Mouse (Mus musculus) stomach, embryonic 14.5 days (tissue): Measurements from ENCODE around the gene Kat6b. TPM values are rescaled to one million over a fixed set of nuclear protein-coding genes. Genes with fewer than 3 reads are reported as not detected.

Experiments
- ATAC-seq: fragments of 200-750 bp; cut with Nextera tagmentation; 2 replicates; pipeline ENCODE4 v1.8.0; 2017; ENCODE audit warnings: low read depth, moderate TSS enrichment; ENCODE audit not compliant: insufficient number of reproducible peaks, insufficient read depth, low FRiP score
- H3K27ac ChIP-seq: fragments of 300-500 bp; sonication (generic); 2 replicates; pipeline ENCODE4 v1.5.1; 2014; ENCODE audit warnings: mild to moderate bottlenecking, low read length, moderate library complexity, mixed read lengths
- H3K27me3 ChIP-seq: fragments of 300-500 bp; sonication (generic); 2 replicates; pipeline ENCODE4 v1.6.1; 2014; ENCODE audit warnings: low read length, control low read depth, mixed read lengths; ENCODE audit not compliant: control insufficient read depth, insufficient read depth
- H3K36me3 ChIP-seq: fragments of 300-500 bp; sonication (generic); 2 replicates; pipeline ENCODE4 v1.6.1; 2014; ENCODE audit warnings: mild to moderate bottlenecking, control low read depth, low read length, moderate library complexity, mixed read lengths; ENCODE audit not compliant: control insufficient read depth, insufficient read depth
- H3K4me1 ChIP-seq: fragments of 300-500 bp; sonication (generic); 2 replicates; pipeline ENCODE4 v1.6.1; 2014; ENCODE audit warnings: low read length, control low read depth, mixed read lengths; ENCODE audit not compliant: control insufficient read depth, insufficient read depth
- H3K4me2 ChIP-seq: fragments of 300-500 bp; sonication (generic); replicated peaks from 2 replicates; pipeline ENCODE4 v1.6.1; 2014; ENCODE audit warnings: low read depth, low read length, control low read depth
- H3K4me3 ChIP-seq: fragments of 300-500 bp; sonication (generic); 2 replicates; pipeline ENCODE4 v1.5.1; 2014; ENCODE audit warnings: low read depth, low read length, control low read depth
- H3K9ac ChIP-seq: fragments of 300-500 bp; sonication (generic); replicated peaks from 2 replicates; pipeline ENCODE4 v1.6.1; 2014; ENCODE audit warnings: low read depth, mild to moderate bottlenecking, control low read depth, low read length, moderate library complexity, mixed read lengths
- H3K9me3 ChIP-seq: fragments of 300-500 bp; sonication (generic); 2 replicates; pipeline ENCODE4 v1.6.1; 2016; ENCODE audit warnings: low read depth, low read length, control low read depth; ENCODE audit not compliant: control insufficient read depth
- WGBS: fragments of 180-500 bp; shearing (Covaris S2); extraction: QIAGEN DNeasy Blood & Tissue Kit; methylation state at CpG from one replicate; pipeline ENCODE4 v1.1.7; 2014; 5-methylcytosine and 5-hydroxymethylcytosine counted together
- polyA plus RNA-seq: library from polyadenylated mRNA; unstranded; fragments of >200 nt; fragmentation: Nextera tagmentation; extraction: Ambion mirVana; gene quantifications from 2 replicates; pipeline ENCODE4 v1.2.1, GENCODE M21; 2014

Kat6b gene
- polyA plus RNA-seq, 1 experiment from 2014 or later, result 32.3 TPM

DNA sequence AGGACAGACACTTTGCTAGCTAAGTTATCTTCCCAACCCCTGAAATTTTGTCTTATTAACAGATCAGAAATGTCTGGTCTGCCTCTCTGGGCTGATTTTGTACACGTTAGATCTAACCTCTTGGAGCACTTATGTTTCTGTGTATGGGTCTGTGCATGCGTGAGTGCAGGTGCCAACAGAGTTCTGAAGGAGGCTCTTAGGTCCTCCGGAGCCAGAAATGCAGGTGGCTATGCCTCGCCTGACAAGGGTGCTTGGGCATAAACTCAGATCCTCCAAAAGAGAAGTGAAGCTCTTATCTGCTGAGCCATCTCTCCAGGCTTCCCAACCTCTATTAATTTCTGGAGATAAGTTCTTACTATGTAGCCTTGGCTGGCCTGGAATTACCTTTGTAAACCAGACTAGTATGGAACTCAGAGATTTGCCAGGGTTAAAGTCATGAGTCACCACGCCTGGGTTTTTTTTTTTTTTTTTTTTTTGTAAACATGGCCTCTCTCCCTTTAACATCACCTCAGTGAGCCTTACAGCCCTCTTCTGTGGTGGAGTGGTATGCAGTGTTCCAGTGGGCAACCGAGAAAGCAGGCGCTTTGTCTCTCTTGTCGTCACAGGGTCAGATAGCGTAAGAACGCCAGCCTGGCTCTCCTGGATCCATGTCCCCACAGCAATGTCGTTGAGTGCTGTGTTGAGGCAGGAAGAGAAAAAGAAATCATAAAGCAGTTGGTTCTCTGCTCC lies 79.4 kb downstream of the Kat6b start:
- WGBS, result 72% methylated on average over 11 of the region's 11 CpGs
- H3K9me3 ChIP-seq, result no peaks in the 10 kb centered on the region
- H3K4me1 ChIP-seq, result peaks cover 30% of the 10 kb centered on the region
- ATAC-seq, result no peak
- H3K4me3 ChIP-seq, result no peak overlapping the region
- no peak overlapping the region for H3K4me2 ChIP-seq
- no peak overlapping the region for H3K27ac ChIP-seq
- H3K27me3 ChIP-seq, result no peaks in the 10 kb centered on the region
- no peak overlapping the region for H3K9ac ChIP-seq
- H3K36me3 ChIP-seq, result no peaks in the 10 kb centered on the region

DNA sequence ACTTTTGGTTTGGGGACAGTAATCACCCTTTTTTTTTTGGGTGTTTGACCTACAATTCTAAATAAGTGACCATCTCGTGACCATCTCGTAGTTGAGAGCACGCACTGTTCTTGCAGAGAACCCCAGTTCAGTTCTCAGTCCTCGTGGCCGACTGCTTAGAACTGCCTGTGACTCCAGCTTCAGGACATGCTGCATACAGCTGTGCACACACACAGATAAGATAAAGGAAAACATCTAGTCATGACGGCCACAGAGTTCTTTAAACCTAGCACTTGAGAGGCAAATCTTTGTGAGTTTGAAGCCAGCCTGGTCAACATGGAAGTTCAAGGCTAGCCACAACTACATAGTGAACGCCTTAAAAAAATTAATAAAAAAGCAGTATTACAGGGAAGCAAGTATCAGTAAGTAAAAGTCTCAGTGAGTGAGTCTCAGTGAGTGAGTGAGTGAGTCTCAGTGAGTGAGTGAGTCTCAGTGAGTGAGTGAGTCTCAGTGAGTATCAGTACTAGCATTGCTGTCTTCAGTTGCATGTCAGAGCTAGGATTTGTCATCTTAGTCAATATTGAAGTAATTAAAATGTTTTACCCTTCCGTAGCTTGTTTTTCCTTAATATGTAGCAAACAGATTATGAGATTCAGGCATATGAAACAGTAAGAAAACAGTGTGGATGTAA lies 80.3 kb downstream of the Kat6b start:
- H3K36me3 ChIP-seq, result no peaks in the 10 kb centered on the region
- H3K4me3 ChIP-seq, result no peak overlapping the region
- H3K27ac ChIP-seq, result no peak overlapping the region
- H3K4me2 ChIP-seq, result no peak overlapping the region
- no peak overlapping the region for H3K9ac ChIP-seq
- 87% methylated on average over 8 of the region's 8 CpGs for WGBS
- ATAC-seq, result no peak
- H3K27me3 ChIP-seq, result no peaks in the 10 kb centered on the region
- peaks cover 24% of the 10 kb centered on the region for H3K4me1 ChIP-seq
- no peaks in the 10 kb centered on the region for H3K9me3 ChIP-seq

DNA sequence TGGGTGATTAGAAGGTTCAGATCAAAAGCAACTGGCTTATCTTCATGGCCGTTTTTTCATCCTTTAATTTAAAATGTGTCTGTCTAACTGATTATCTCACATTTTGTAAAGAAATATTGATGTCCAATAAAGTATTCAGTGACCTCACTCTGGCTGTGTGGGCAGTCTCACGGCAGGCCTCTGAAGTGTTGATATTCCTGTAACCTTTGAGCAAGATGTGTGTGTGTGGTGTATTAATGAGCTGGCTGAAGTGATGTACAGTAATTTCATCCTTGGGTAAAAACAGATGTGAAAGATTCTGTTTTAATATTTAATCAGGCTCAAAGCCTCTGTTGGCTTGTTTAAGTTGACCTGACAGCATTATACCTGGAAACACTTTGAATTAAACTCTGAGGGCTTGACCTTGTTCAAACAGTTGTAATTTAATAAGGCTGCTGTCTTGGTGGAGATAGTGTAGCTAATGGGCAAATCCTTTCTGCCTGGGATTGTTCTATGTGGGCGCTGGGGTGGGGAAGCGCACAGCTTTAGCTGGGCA lies 82.4 kb downstream of the Kat6b start:
- Histone ChIP-seq H3K27me3 (no peaks in the 10 kb centered on the region), H3K4me1 (peaks cover 17% of the 10 kb centered on the region), H3K36me3 (no peaks in the 10 kb centered on the region), H3K4me3 (no peak overlapping the region), H3K9me3 (no peaks in the 10 kb centered on the region), H3K27ac (no peak overlapping the region), H3K4me2 (no peak overlapping the region), H3K9ac (no peak overlapping the region)
- WGBS, result 42% methylated on average over 4 of the region's 4 CpGs
- no peak for ATAC-seq

DNA sequence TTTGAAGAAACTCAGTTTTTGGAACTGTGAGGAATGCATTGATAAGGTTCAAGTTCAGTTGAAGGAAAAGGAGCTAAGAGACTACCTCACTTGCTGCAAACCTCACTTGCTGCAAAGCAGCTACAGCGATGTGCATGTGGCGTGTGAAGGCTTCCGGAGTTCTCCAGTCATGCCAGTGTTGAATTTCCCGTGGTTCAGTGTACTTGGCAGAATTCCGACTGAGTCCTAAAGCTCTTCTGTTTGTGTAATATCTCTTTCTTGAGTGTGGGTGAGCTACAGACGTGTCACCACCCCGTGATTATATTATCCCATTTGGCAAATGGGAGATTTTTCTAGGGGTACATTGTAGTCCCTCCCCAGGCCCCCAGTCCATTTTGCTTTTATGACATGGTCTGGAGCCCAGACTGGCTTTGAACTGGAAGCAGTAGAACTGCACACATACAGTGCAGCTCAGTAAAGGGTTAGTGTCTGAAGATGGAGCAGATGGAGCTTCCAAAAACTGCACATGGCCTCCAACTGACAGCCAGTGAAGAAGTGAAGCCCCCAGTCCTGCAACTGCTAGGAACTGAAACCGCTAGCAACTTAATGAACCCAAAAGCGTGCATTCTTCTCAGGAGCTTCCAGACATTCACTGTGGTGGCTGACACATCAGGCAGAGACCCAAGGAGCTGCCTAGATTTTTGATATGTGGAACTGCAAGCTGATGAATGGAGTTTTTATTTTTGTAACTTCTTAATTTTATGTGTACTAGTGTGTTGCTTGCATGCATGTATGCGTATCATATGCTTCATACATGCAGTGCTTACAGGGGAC lies 84.5 kb downstream of the Kat6b start:
- Histone ChIP-seq H3K9ac (no peak overlapping the region), H3K4me3 (no peak overlapping the region), H3K36me3 (no peaks in the 10 kb centered on the region), H3K27ac (no peak overlapping the region), H3K9me3 (no peaks in the 10 kb centered on the region), H3K4me2 (no peak overlapping the region), H3K4me1 (peaks cover 9% of the 10 kb centered on the region; the same call in 1 of the 2 replicates), H3K27me3 (no peaks in the 10 kb centered on the region)
- no peak for ATAC-seq
- WGBS, result 86% methylated on average over 10 of the region's 10 CpGs

DNA sequence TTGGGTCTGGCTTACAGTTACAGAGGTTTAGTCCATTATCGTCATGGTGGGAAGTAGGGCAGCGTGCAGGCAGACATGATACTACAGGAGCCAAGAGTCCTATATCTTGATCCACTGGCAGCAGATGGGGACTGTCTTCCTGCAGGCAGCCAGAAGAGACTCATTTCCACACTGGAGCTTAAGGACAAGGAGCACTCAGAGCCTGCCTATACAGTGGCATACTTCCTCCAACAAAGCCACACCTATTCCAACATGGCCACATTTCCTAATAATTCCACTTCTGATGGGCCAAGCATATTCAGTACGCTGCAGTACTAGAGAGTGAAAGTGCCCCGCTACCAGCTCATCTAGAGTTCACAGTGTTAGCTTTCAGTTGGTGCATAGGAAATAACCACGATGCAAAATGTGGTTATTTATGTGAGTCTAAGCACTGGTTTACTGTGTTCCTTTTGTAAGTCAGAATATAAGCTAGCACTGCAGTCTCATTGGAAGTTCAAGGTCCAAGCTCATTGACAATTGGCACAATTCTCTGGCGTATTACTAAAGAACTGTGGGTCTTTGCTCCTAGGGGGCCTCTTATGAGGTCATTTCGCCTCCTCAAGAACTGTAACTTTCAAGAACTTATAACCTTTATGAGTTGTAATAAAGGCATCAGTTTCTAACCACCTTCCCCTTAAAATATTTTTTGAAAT lies 86.2 kb downstream of the Kat6b start:
- Histone ChIP-seq H3K4me1 (peaks cover 9% of the 10 kb centered on the region; the same call in 1 of the 2 replicates), H3K4me2 (no peak overlapping the region), H3K9ac (no peak overlapping the region), H3K36me3 (no peaks in the 10 kb centered on the region), H3K27me3 (no peaks in the 10 kb centered on the region), H3K27ac (no peak overlapping the region), H3K9me3 (no peaks in the 10 kb centered on the region), H3K4me3 (no peak overlapping the region)
- no peak for ATAC-seq
- WGBS, result 91% methylated on average over 7 of the region's 7 CpGs

DNA sequence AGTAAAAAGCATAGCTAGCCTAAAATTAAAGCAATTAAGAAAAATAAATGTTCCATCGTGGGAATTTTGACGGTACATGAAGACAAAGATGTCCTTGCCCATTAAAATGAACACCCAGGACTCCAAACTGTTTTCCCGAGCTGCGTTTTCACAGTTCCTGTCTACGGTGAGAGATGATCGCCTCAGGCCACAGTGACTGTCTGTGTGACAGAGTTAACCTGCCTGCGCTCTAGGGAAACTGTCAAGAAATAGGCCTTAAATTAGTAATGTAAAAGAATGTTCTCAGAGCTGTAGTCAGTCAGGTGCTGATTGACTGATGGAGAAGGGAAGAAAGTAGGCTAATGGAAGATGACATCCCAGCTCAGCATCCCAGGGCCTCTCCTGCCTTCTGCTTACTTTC lies 87.6 kb downstream of the Kat6b start:
- H3K27ac ChIP-seq, result no peak overlapping the region
- no peak for ATAC-seq
- no peak overlapping the region for H3K4me3 ChIP-seq
- H3K27me3 ChIP-seq, result no peaks in the 10 kb centered on the region
- no peak overlapping the region for H3K4me2 ChIP-seq
- WGBS, result 88% methylated on average over 7 of the region's 7 CpGs
- H3K9ac ChIP-seq, result no peak overlapping the region
- H3K9me3 ChIP-seq, result no peaks in the 10 kb centered on the region
- H3K4me1 ChIP-seq, result peaks cover 2% of the 10 kb centered on the region; the same call in 1 of the 2 replicates
- no peaks in the 10 kb centered on the region for H3K36me3 ChIP-seq

DNA sequence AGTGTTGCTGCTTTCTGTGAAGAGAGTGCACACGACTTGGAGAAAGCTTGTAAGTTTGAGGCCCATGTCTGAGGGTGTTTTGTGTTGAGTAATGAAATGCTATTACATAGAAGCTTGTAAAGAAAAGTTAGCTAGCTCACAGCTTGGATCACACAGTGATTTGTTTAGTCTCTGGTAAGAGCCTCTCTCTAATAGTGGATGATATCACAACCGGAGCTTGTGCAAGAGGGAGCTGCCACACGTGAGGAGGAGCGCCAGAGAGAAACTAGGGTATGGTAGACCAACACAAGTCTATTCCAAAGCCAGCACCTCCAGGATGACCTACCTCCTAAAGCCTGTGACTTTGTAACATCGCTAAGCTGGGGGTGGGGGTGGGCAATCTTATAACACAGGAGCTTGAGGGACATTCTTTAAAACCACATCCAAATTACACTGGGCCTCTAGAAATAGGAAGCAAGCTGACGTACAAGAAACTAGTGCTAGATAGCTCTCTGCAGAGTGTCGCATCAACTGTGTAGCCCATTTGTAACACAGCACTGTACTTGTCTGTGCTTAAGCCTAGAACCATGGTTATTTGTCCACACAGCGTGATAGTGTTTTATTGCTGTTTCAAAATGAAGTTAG lies 93.6 kb downstream of the Kat6b start:
- ATAC-seq, result no peak
- H3K27me3 ChIP-seq, result no peaks in the 10 kb centered on the region
- H3K9ac ChIP-seq, result no peak overlapping the region
- 0 out of 2 replicates have a peak, but pooled peaks cover 3% of the 10 kb centered on the region for H3K36me3 ChIP-seq
- H3K4me1 ChIP-seq, result 0 out of 2 replicates have a peak, but pooled peaks cover 2% of the 10 kb centered on the region
- H3K9me3 ChIP-seq, result no peaks in the 10 kb centered on the region
- H3K4me3 ChIP-seq, result no peak overlapping the region
- no peak overlapping the region for H3K27ac ChIP-seq
- WGBS, result 81% methylated on average over 8 of the region's 8 CpGs
- no peak overlapping the region for H3K4me2 ChIP-seq
